Mouse (Mus musculus) liver, embryonic 14 days (tissue): ENCODE data around the gene Gm47841. TPM values are rescaled to one million over a fixed set of nuclear protein-coding genes. Genes with fewer than 3 reads are reported as not detected.

Experiments used
- polyA plus RNA-seq: library from polyadenylated mRNA; depleted of rRNA; stranded (reverse); fragments of >200 nt; gene quantifications from 2 replicates; pipeline ENCODE4 v1.2.3, GENCODE M21; 2012; rRNA removed

Gene Gm47841
- not detected in 2 replicates for polyA plus RNA-seq

GRCm38 (mm10) chr15:101047194-101047555 is at the start of gene Gm47841:
Gene Gm47841 (minus strand): TSS chr15:101047397.

GRCm38 (mm10) chr15:101077813-101078730 is 30.9 kb upstream of the Gm47841 start, which contains the start of gene Fignl2:
Gene Fignl2 (minus strand): TSS chr15:101078567.

Other genes with a start within 250 kb of the Gm47841 start
- gene Scn8a, start 177.5 kb downstream of the Gm47841 start, polyA plus RNA-seq: 0.07 and 0.28 TPM in 2 replicates
- 1.0 and 1.2 TPM in 2 replicates for gene Fignl2, start 31.2 kb upstream of the Gm47841 start, polyA plus RNA-seq
- not detected in 2 replicates for gene Ankrd33, start 68.4 kb upstream of the Gm47841 start, polyA plus RNA-seq
- gene Acvrl1, start 81.1 kb upstream of the Gm47841 start, polyA plus RNA-seq: 1.1 and 1.4 TPM in 2 replicates
- 3.1 and 3.4 TPM in 2 replicates for gene Acvr1b, start 126.7 kb upstream of the Gm47841 start, polyA plus RNA-seq
- 0.46 and 0.78 TPM in 2 replicates for gene Grasp, start 176.8 kb upstream of the Gm47841 start, polyA plus RNA-seq
- gene Nr4a1, start 206.9 kb upstream of the Gm47841 start, polyA plus RNA-seq: 0.34 and 0.45 TPM in 2 replicates
- gene Atg101, start 236.9 kb upstream of the Gm47841 start, polyA plus RNA-seq: 18.2 and 18.4 TPM in 2 replicates
- 0.10 and 0.14 TPM in 2 replicates for gene 6030408B16Rik, start 245.8 kb upstream of the Gm47841 start, polyA plus RNA-seq